ENCODE assay signal across 22 mouse cellular contexts in genomic region chr14:49703432-49704200, GRCm38 (mm10).
DNase-seq lines count a peak whose midpoint lies in the region; ATAC-seq and TF ChIP-seq lines count a peak whose summit lies in the region.
"Had no signal": no experiment of that assay in that cellular context is flagged by ENCODE, and none has a peak within 500 bp of the region (broad histone marks: within the 10 kb centered on the region; RNA-seq: fewer than 3 reads in every experiment).

No protein-coding gene starts in this region.

- WGBS in heart, embryonic 12.5 days = 54% methylated on average over 3 of the region's 3 CpGs
- WGBS in liver, embryonic 15.5 days (ENCODE audit: insufficient replicate concordance) = 40% methylated on average over 3 of the region's 3 CpGs
- 22% methylated on average over 3 of the region's 3 CpGs for WGBS in intestine, postnatal 0 days
- WGBS in stomach, embryonic 16.5 days = 28% methylated on average over 3 of the region's 3 CpGs

- no peaks in the 10 kb centered on the region for H3K27me3 ChIP-seq in heart, embryonic 12.5 days (replicated peaks)
- H3K27me3 ChIP-seq in liver, embryonic 15.5 days = no peaks in the 10 kb centered on the region
- H3K27me3 ChIP-seq in intestine, postnatal 0 days (replicated peaks; ENCODE audit: control insufficient read depth, insufficient read depth, low read length) = no peaks in the 10 kb centered on the region
- H3K27me3 ChIP-seq in stomach, embryonic 16.5 days (ENCODE audit: control insufficient read depth, insufficient read depth, low read length) = no peaks in the 10 kb centered on the region
- H3K27me3 ChIP-seq: CH12.LX; forebrain, embryonic 15.5 days; hindbrain, embryonic 12.5 days; kidney, embryonic 15.5 days; neural tube, embryonic 15.5 days had no signal

- H3K4me1 ChIP-seq in heart, embryonic 12.5 days (replicated peaks) = peaks cover 8% of the 10 kb centered on the region
- no peaks in the 10 kb centered on the region for H3K4me1 ChIP-seq in liver, embryonic 15.5 days (replicated peaks)
- no peaks in the 10 kb centered on the region for H3K4me1 ChIP-seq in intestine, postnatal 0 days (replicated peaks; ENCODE audit: control insufficient read depth, insufficient read depth, low read length)
- H3K4me1 ChIP-seq in stomach, embryonic 16.5 days (ENCODE audit: control insufficient read depth, insufficient read depth, low read length) = no peaks in the 10 kb centered on the region
- H3K4me1 ChIP-seq: forebrain, embryonic 15.5 days; hindbrain, embryonic 12.5 days; kidney, embryonic 15.5 days; neural tube, embryonic 15.5 days had no signal

- no peak overlapping the region for H3K4me2 ChIP-seq in heart, embryonic 12.5 days
- no peak overlapping the region for H3K4me2 ChIP-seq in liver, embryonic 15.5 days
- no peak overlapping the region for H3K4me2 ChIP-seq in intestine, postnatal 0 days (replicated peaks; ENCODE audit: low read depth)
- no peak overlapping the region for H3K4me2 ChIP-seq in stomach, embryonic 16.5 days (ENCODE audit: low read depth, low read length)
- H3K4me2 ChIP-seq: forebrain, embryonic 15.5 days; hindbrain, embryonic 12.5 days; kidney, embryonic 15.5 days; neural tube, embryonic 15.5 days had no signal

- no peak for DNase-seq in heart, adult 11 months
- no peak for DNase-seq in liver
- DNase-seq in adrenal gland, postnatal 4 days (ENCODE audit: low spot score in 2 of 2) = no peak
- DNase-seq: adrenal gland, postnatal 14 days; cerebellum, adult 11 months; cerebellum, postnatal 10 days; heart, postnatal 14 days; kidney, postnatal 4 days; right cerebral cortex, postnatal 14 days; thymus, postnatal 14 days had no signal

- H3K9ac ChIP-seq in heart, embryonic 12.5 days = no peak overlapping the region
- H3K9ac ChIP-seq in liver, embryonic 15.5 days = no peak overlapping the region
- no peak overlapping the region for H3K9ac ChIP-seq in intestine, postnatal 0 days (ENCODE audit: low read depth, low read length)
- H3K9ac ChIP-seq in stomach, embryonic 16.5 days (ENCODE audit: low read length) = no peak overlapping the region
- H3K9ac ChIP-seq: forebrain, embryonic 15.5 days; hindbrain, embryonic 12.5 days; kidney, embryonic 15.5 days; liver, embryonic 14.5 days; neural tube, embryonic 15.5 days had no signal

- no peak overlapping the region for H3K4me3 ChIP-seq in heart, embryonic 12.5 days
- no peak overlapping the region for H3K4me3 ChIP-seq in liver, embryonic 15.5 days (replicated peaks)
- H3K4me3 ChIP-seq in intestine, postnatal 0 days (ENCODE audit: low read depth, low read length) = no peak overlapping the region
- no peak overlapping the region for H3K4me3 ChIP-seq in stomach, embryonic 16.5 days (replicated peaks; ENCODE audit: low read length)
- H3K4me3 ChIP-seq: forebrain, embryonic 15.5 days; hindbrain, embryonic 12.5 days; kidney, embryonic 15.5 days; neural tube, embryonic 15.5 days had no signal

- no peaks in the 10 kb centered on the region for H3K36me3 ChIP-seq in heart, embryonic 12.5 days
- H3K36me3 ChIP-seq in liver, embryonic 15.5 days (replicated peaks) = no peaks in the 10 kb centered on the region
- no peaks in the 10 kb centered on the region for H3K36me3 ChIP-seq in intestine, postnatal 0 days (ENCODE audit: control insufficient read depth, insufficient read depth)
- no peaks in the 10 kb centered on the region for H3K36me3 ChIP-seq in stomach, embryonic 16.5 days (ENCODE audit: control insufficient read depth, insufficient read depth, low read length)
- H3K36me3 ChIP-seq: forebrain, embryonic 15.5 days; hindbrain, embryonic 12.5 days; kidney, embryonic 15.5 days; neural tube, embryonic 15.5 days had no signal

- no peak for TF ChIP-seq CTCF in intestine, postnatal 0 days (IDR thresholded peaks at IDR 0.05; ENCODE audit: low read depth)

- ATAC-seq in heart, embryonic 12.5 days (ENCODE audit: insufficient number of reproducible peaks, low FRiP score) = no peak
- ATAC-seq in liver, embryonic 15.5 days (ENCODE audit: insufficient read depth) = peak; percentile 77
- ATAC-seq in intestine, postnatal 0 days = peak; percentile 43; the same call in 1 of the 2 replicates
- ATAC-seq in stomach, embryonic 16.5 days (ENCODE audit: insufficient read depth, low FRiP score) = peak; percentile 56; the same call in 1 of the 2 replicates
- no peak for ATAC-seq in megakaryocyte-erythroid progenitor cell, adult 5-6 weeks (replicated peaks; ENCODE audit: low FRiP score, low TSS enrichment, poor library complexity, severe bottlenecking)
- ATAC-seq: forebrain, embryonic 15.5 days; midbrain, embryonic 16.5 days had no signal

- no peaks in the 10 kb centered on the region for H3K9me3 ChIP-seq in heart, embryonic 12.5 days (replicated peaks)
- no peaks in the 10 kb centered on the region for H3K9me3 ChIP-seq in liver, embryonic 15.5 days (replicated peaks)
- no peaks in the 10 kb centered on the region for H3K9me3 ChIP-seq in intestine, postnatal 0 days (ENCODE audit: control insufficient read depth)
- H3K9me3 ChIP-seq in stomach, embryonic 16.5 days (replicated peaks; ENCODE audit: control insufficient read depth, low read length) = no peaks in the 10 kb centered on the region
- H3K9me3 ChIP-seq: forebrain, embryonic 15.5 days; hindbrain, embryonic 12.5 days; kidney, embryonic 15.5 days; neural tube, embryonic 15.5 days had no signal

- peak overlapping the region; percentile 36; the same call in 1 of the 2 replicates for H3K27ac ChIP-seq in heart, embryonic 12.5 days (ENCODE audit: poor library complexity, severe bottlenecking)
- H3K27ac ChIP-seq in liver, embryonic 15.5 days (replicated peaks) = no peak overlapping the region; the same call in 1 of the 2 replicates
- no peak overlapping the region for H3K27ac ChIP-seq in intestine, postnatal 0 days (ENCODE audit: low read depth, low read length)
- no peak overlapping the region for H3K27ac ChIP-seq in stomach, embryonic 16.5 days (ENCODE audit: low read length)
- H3K27ac ChIP-seq: forebrain, embryonic 15.5 days; hindbrain, embryonic 12.5 days; kidney, embryonic 15.5 days; liver, embryonic 14.5 days; neural tube, embryonic 15.5 days had no signal

Comparison
In these comparisons a context has a peak if more than half of its experiments do, and no peak if none do; other contexts are left out.
1. ATAC-seq: peak in liver, embryonic 15.5 days (single experiment), intestine, postnatal 0 days (single experiment) and stomach, embryonic 16.5 days (single experiment); none in heart, embryonic 12.5 days (single experiment) and megakaryocyte-erythroid progenitor cell, adult 5-6 weeks (single experiment).